ENCODE assay signal across 8 mouse cellular contexts in the genomic region with DNA sequence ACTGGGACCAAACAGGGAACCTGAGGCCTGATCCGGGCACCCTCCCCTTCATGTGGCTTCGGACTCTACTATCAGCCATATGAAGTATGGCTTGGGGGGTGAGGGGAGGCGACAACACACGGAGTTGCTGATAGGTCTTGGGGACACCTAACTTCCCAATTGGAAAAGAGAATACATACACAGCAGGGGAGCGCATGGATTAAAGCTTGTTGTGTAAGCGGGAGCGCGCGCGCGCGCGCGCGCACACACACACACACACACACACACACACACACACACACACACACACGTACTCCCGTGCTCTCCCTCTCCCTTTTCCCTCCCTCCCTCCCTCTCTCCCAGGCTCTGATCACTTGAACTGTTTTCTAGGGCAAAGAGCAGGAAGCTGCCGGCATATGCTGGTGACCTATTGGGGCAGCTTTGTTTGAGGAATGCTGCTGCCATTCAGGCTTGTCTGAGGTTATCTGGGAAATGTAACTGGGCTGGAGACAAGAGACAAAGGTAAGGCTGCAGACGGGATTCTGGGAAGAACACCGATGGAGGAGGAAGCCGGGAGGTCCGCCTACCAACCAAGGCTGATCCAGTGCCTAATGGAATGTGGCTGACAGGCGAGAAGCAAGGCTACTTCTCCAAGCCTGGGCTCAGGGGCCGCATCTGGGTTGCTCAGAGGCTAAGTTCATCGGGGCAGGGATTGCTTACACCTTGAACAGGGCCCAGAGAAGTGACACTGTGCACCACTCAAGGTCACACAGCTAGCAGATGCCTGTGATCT. TPM values are rescaled to one million over a fixed set of nuclear protein-coding genes. Genes with fewer than 3 reads are reported as not detected.
DNase-seq lines count a peak whose midpoint lies in the region; ATAC-seq lines count a peak whose summit lies in the region.

No protein-coding gene starts in this region.

- peaks cover 85% of the 10 kb centered on the region for H3K4me1 ChIP-seq in megakaryocyte, embryonic 14.5 days
- peaks cover 56% of the 10 kb centered on the region for H3K4me1 ChIP-seq in hindbrain, embryonic 11.5 days (replicated peaks; ENCODE audit: control insufficient read depth, insufficient read depth, low read length)
- peaks cover 78% of the 10 kb centered on the region for H3K4me1 ChIP-seq in limb, embryonic 15.5 days
- peaks cover 77% of the 10 kb centered on the region for H3K4me1 ChIP-seq in stomach, embryonic 15.5 days

- ATAC-seq in megakaryocyte, adult 5-6 weeks (ENCODE audit: poor library complexity, severe bottlenecking), result no peak
- ATAC-seq in hindbrain, embryonic 11.5 days (ENCODE audit: low FRiP score), result no peak
- no peak for ATAC-seq in limb, embryonic 15.5 days (ENCODE audit: insufficient number of reproducible peaks, low FRiP score, low TSS enrichment, low read depth)
- ATAC-seq in stomach, embryonic 15.5 days (ENCODE audit: insufficient read depth, low FRiP score, low read depth), result peak; percentile 23; the same call in 1 of the 2 replicates
- ATAC-seq in granulocyte monocyte progenitor cell, adult 5-6 weeks (replicated peaks; ENCODE audit: poor library complexity, severe bottlenecking), result no peak

- H3K9ac ChIP-seq in hindbrain, embryonic 11.5 days (ENCODE audit: low read depth, low read length), result peak overlapping the region; percentile 46
- no peak overlapping the region for H3K9ac ChIP-seq in limb, embryonic 15.5 days
- H3K9ac ChIP-seq in stomach, embryonic 15.5 days, result no peak overlapping the region

- 2% methylated on average over 25 of the region's 25 CpGs for WGBS in hindbrain, embryonic 11.5 days
- WGBS in limb, embryonic 15.5 days, result 21% methylated on average over 23 of the region's 25 CpGs
- WGBS in stomach, embryonic 15.5 days, result 18% methylated on average over 25 of the region's 25 CpGs

- H3K27ac ChIP-seq in hindbrain, embryonic 11.5 days (ENCODE audit: low read depth, low read length), result peak overlapping the region; percentile 100
- H3K27ac ChIP-seq in limb, embryonic 15.5 days, result peak overlapping the region; percentile 100
- peak overlapping the region; percentile 100 for H3K27ac ChIP-seq in stomach, embryonic 15.5 days

- peak overlapping the region; percentile 4 for H3K4me2 ChIP-seq in hindbrain, embryonic 11.5 days (replicated peaks; ENCODE audit: low read depth, low read length)
- peak overlapping the region; percentile 0; the same call in 1 of the 2 replicates for H3K4me2 ChIP-seq in limb, embryonic 15.5 days
- peak overlapping the region; percentile 27 for H3K4me2 ChIP-seq in stomach, embryonic 15.5 days

- peak; percentile 77 for DNase-seq in embryo, embryonic 11 days
- DNase-seq in hindbrain, embryonic 11.5 days (ENCODE audit: low spot score), result peak; percentile 71
- no peak for DNase-seq in frontal cortex, postnatal 36 days (ENCODE audit: low spot score in 2 of 2)

- H3K9me3 ChIP-seq in megakaryocyte, embryonic 14.5 days, result no peaks in the 10 kb centered on the region
- H3K9me3 ChIP-seq in hindbrain, embryonic 11.5 days (ENCODE audit: control insufficient read depth, low read length), result no peaks in the 10 kb centered on the region
- no peaks in the 10 kb centered on the region for H3K9me3 ChIP-seq in limb, embryonic 15.5 days
- no peaks in the 10 kb centered on the region for H3K9me3 ChIP-seq in stomach, embryonic 15.5 days

- no peaks in the 10 kb centered on the region for H3K27me3 ChIP-seq in megakaryocyte, embryonic 14.5 days (replicated peaks)
- H3K27me3 ChIP-seq in hindbrain, embryonic 11.5 days (ENCODE audit: control insufficient read depth, insufficient read depth, low read length), result no peaks in the 10 kb centered on the region
- H3K27me3 ChIP-seq in limb, embryonic 15.5 days, result no peaks in the 10 kb centered on the region
- no peaks in the 10 kb centered on the region for H3K27me3 ChIP-seq in stomach, embryonic 15.5 days (replicated peaks)

- peak overlapping the region; percentile 46 for H3K4me3 ChIP-seq in megakaryocyte, embryonic 14.5 days (replicated peaks)
- H3K4me3 ChIP-seq in hindbrain, embryonic 11.5 days (ENCODE audit: low read depth, low read length), result no peak overlapping the region
- no peak overlapping the region for H3K4me3 ChIP-seq in limb, embryonic 15.5 days
- no peak overlapping the region for H3K4me3 ChIP-seq in stomach, embryonic 15.5 days (replicated peaks)

- H3K36me3 ChIP-seq in megakaryocyte, embryonic 14.5 days (replicated peaks; ENCODE audit: low read length), result peaks cover 11% of the 10 kb centered on the region
- no peaks in the 10 kb centered on the region for H3K36me3 ChIP-seq in hindbrain, embryonic 11.5 days (ENCODE audit: control insufficient read depth, insufficient read depth, low read length)
- no peaks in the 10 kb centered on the region for H3K36me3 ChIP-seq in limb, embryonic 15.5 days
- H3K36me3 ChIP-seq in stomach, embryonic 15.5 days, result no peaks in the 10 kb centered on the region

RNA-seq across cellular contexts. Expression of gene Zmynd8, which starts 11.8 kb away (rescaled TPM):
- polyA plus RNA-seq in megakaryocyte, embryonic 14.5 days (2012; ENCODE audit: insufficient read depth, low replicate concordance), result 41.0 and 57.7 TPM in 2 replicates
- total RNA-seq in megakaryocyte, adult 5-6 weeks (2015), result 26.9 and 37.5 TPM in 2 replicates
- 26.7 and 28.3 TPM in 2 replicates for total RNA-seq in megakaryocyte, adult 5-6 weeks (2017)
- polyA plus RNA-seq in hindbrain, embryonic 11.5 days (2014; fragmentation: Nextera tagmentation; extraction: Ambion mirVana), result 41.9 and 52.9 TPM in 2 replicates
- 40.4 and 52.2 TPM in 2 replicates for polyA plus RNA-seq in limb, embryonic 15.5 days (2015; fragmentation: Nextera tagmentation; extraction: Ambion mirVana)
- 53.6 and 54.5 TPM in 2 replicates for polyA plus RNA-seq in stomach, embryonic 15.5 days (2015; fragmentation: Nextera tagmentation; extraction: Ambion mirVana)
- 53.0 and 58.3 TPM in 2 replicates for total RNA-seq in granulocyte monocyte progenitor cell, adult 5-6 weeks (2014; fragmentation: Nextera tagmentation)
- total RNA-seq in granulocyte monocyte progenitor cell, adult 5-6 weeks (2017), result 32.2 and 33.7 TPM in 2 replicates

Comparison
In these comparisons a context has a peak if more than half of its experiments do, and no peak if none do; other contexts are left out.
1. DNase-seq: peak in embryo, embryonic 11 days (single experiment) and hindbrain, embryonic 11.5 days (single experiment); none in frontal cortex, postnatal 36 days (0 of 2).
2. Peak in every context shown above with its lines, with median percentiles within 50 percentile points of each other: H3K27ac ChIP-seq and H3K4me2 ChIP-seq.